Mouse (Mus musculus) hindbrain, embryonic 15.5 days (tissue): Measurements from ENCODE around the gene Mcrs1. TPM values are rescaled to one million over a fixed set of nuclear protein-coding genes. Genes with fewer than 3 reads are reported as not detected.

ENCODE experiments used
- ATAC-seq: fragments of 200-750 bp; cut with Nextera tagmentation; 2 replicates; pipeline ENCODE4 v1.8.0; 2017; ENCODE audit warnings: low read depth, moderate number of reproducible peaks, moderate TSS enrichment; ENCODE audit not compliant: low FRiP score
- H3K27ac ChIP-seq: fragments of 300-500 bp; sonication (generic); replicated peaks from 2 replicates; pipeline ENCODE4 v1.5.1; 2015; ENCODE audit warnings: mild to moderate bottlenecking, inconsistent platforms
- H3K27me3 ChIP-seq: fragments of 300-500 bp; sonication (generic); 2 replicates; pipeline ENCODE4 v1.6.1; 2015; ENCODE audit warnings: control low read depth, inconsistent platforms
- H3K36me3 ChIP-seq: fragments of 300-500 bp; sonication (generic); 2 replicates; pipeline ENCODE4 v1.6.1; 2015; ENCODE audit warnings: control low read depth, inconsistent platforms
- H3K4me1 ChIP-seq: fragments of 300-500 bp; sonication (generic); replicated peaks from 2 replicates; pipeline ENCODE4 v1.6.1; 2015; ENCODE audit warnings: control low read depth, inconsistent platforms
- H3K4me2 ChIP-seq: fragments of 300-500 bp; sonication (generic); 2 replicates; pipeline ENCODE4 v1.6.1; 2015; ENCODE audit warnings: moderate library complexity, mild to moderate bottlenecking, inconsistent platforms
- H3K4me3 ChIP-seq: fragments of 300-500 bp; sonication (generic); 2 replicates; pipeline ENCODE4 v1.5.1; 2015; ENCODE audit warnings: mild to moderate bottlenecking, inconsistent platforms
- H3K9ac ChIP-seq: fragments of 300-500 bp; sonication (generic); 2 replicates; pipeline ENCODE4 v1.6.1; 2015; ENCODE audit warnings: inconsistent platforms
- H3K9me3 ChIP-seq: fragments of 300-500 bp; sonication (generic); 2 replicates; pipeline ENCODE4 v1.6.1; 2016; ENCODE audit warnings: control low read depth, inconsistent platforms
- WGBS: fragments of 180-500 bp; shearing (Covaris S2); methylation state at CpG from one replicate; pipeline ENCODE4 v1.1.7; 2015; 5-methylcytosine and 5-hydroxymethylcytosine counted together
- polyA plus RNA-seq: library from polyadenylated mRNA; unstranded; fragments of >200 nt; fragmentation: Nextera tagmentation; extraction: Ambion mirVana; gene quantifications from 2 replicates; pipeline ENCODE4 v1.2.1, GENCODE M21; 2015

Mcrs1 gene
- polyA plus RNA-seq = 203 and 209 TPM in 2 replicates

DNA sequence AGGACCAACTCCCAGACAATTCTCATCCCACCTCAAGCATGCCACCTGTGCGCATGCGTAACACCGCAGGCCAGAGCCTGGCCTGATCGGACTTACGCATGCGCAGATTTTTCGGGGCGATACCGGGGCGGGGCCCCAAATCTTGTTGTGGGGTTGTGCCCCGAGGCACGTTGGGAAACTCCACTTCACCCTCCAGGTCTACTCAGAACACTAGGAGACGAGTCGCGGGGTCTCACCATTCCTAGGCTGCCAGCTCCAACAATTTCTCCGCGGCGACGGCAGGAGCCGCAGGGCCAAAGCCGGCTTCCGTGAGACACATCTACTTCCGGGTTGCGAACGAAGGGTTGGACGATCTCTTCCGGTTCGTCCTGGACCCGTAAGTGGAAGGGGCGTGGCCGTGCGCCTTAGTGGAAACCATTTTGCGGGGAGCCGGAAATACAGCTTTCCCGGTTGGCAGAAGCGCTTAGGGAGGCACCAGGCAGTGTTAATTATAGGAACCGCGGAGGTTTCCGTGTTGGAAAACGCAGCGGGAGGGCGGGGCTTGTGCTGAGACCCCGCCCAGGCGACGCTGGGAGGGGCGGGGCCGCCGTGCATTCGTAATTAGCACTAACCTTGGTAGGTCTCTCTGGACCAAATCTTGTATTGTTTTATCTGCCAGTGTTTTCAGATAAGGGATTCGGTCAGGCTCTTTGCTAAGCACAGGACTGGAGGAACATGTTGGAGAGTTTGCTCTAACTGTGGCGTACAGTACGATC lies at the start of gene Mcrs1:
Gene Mcrs1, minus strand, starts transcription at position 336 of the 755 bp plus-strand sequence.
- Histone ChIP-seq H3K9ac (peak within 1 kb of the TSS; percentile 59), H3K27ac (peak within 1 kb of the TSS; percentile 93), H3K9me3 (no peaks in the 10 kb centered on the region), H3K4me3 (peak within 1 kb of the TSS; percentile 53), H3K27me3 (no peaks in the 10 kb centered on the region), H3K4me2 (peak within 1 kb of the TSS; percentile 91), H3K4me1 (peaks cover 20% of the 10 kb centered on the region), H3K36me3 (peaks cover 16% of the 10 kb centered on the region)
- WGBS = under 1% methylated on average over 52 of the region's 52 CpGs
- peak; percentile 94 for ATAC-seq

DNA sequence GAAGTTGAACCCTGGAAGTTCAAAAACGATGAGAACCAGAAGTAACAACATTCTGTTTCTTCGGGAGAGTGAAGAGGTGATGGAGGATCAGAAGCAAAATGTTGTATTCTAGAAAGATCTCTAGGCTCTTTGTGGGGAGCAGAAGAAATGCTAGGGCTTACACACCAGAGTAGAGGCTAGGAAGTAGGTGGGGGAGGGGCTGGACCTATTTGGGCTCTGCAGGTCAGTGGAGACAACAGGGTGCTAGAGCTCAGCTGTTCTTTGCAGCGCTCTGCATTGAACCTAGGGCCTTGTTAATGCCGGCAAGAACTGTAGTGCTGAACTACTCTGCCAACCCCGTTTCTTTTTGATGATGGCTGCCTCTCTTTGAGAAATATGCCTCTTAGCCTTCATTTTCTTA lies 44.5 kb upstream of the Mcrs1 start:
- no peaks in the 10 kb centered on the region for H3K27me3 ChIP-seq
- no peaks in the 10 kb centered on the region for H3K9me3 ChIP-seq
- ATAC-seq = no peak
- peak overlapping the region; percentile 62 for H3K4me2 ChIP-seq
- peak overlapping the region; percentile 67 for H3K9ac ChIP-seq
- H3K36me3 ChIP-seq = no peaks in the 10 kb centered on the region
- peak overlapping the region; percentile 75 for H3K4me3 ChIP-seq
- peak overlapping the region; percentile 94; the same call in 1 of the 2 replicates for H3K27ac ChIP-seq
- peaks cover 33% of the 10 kb centered on the region for H3K4me1 ChIP-seq
- 42% methylated on average over 5 of the region's 5 CpGs for WGBS

DNA sequence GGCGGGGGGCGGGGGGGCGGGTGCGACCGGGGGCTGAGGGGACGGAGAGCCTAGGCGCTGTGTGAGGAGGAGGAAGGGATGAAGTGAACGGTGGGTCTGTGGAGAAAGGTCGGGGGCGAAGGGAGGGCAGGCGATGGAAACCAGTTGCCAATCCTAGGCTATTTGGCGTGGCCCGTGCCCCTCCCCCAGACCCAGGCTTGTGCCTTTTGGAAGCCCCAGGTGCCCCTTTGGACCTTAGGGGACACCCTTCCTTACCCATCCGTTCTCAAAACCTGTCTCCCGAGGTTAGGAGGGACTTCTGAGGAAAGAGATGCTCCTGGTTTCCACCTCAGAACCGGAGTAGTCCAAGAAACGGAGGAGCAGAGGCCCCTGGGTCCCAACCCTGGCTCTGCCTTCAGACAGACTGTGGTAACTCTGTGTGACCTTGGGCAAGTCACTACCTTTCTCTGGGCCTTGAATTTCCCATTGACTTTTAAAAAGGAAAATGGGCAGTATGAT lies 43.8 kb upstream of the Mcrs1 start, which contains the start of gene Fam186b:
Gene Fam186b, minus strand, starts transcription at position 405 of the 498 bp plus-strand sequence.
- H3K4me1 ChIP-seq = peaks cover 33% of the 10 kb centered on the region
- peak within 1 kb of the TSS; percentile 62 for H3K4me2 ChIP-seq
- peak within 1 kb of the TSS; percentile 94 for H3K27ac ChIP-seq
- H3K27me3 ChIP-seq = no peaks in the 10 kb centered on the region
- H3K36me3 ChIP-seq = no peaks in the 10 kb centered on the region
- H3K9me3 ChIP-seq = no peaks in the 10 kb centered on the region
- H3K9ac ChIP-seq = peak within 1 kb of the TSS; percentile 67
- WGBS = 1% methylated on average over 11 of the region's 17 CpGs
- H3K4me3 ChIP-seq = peak within 1 kb of the TSS; percentile 75
- peak; percentile 12 for ATAC-seq

DNA sequence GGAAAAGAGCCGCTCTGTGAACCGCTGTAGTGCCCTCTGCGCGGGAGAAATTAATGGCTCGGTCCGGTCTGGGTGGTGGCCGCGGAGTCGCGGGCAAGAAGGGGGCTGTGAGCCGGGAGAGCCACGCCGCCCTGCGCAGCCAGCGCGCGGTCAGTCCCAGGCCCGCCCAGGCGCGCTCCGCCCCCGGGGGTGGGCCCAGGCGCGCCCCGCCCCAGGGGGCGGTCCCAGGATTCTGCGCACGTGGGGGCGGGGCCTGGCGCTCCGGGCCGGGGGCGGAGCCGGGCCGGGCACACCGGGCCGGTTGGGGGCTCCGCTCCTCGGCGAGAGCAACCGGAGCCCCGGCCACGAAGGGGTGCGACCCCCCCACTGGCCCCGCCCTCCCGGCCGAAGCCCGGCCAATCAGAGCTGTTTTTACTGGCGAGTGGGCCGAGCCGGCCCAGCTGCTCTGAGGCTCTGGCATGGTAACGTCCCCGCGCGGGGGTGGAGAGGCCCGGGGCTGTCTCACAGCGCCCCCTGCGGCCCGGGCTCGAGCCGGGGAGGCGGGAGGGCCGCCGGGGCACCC lies 43.1 kb upstream of the Mcrs1 start, which contains the start of gene Prpf40b:
Gene Prpf40b, plus strand, starts transcription at position 275 of the 562 bp plus-strand sequence.
- H3K27ac ChIP-seq = peak within 1 kb of the TSS; percentile 94
- under 1% methylated on average over 50 of the region's 64 CpGs for WGBS
- H3K9me3 ChIP-seq = no peaks in the 10 kb centered on the region
- H3K4me1 ChIP-seq = peaks cover 33% of the 10 kb centered on the region
- H3K9ac ChIP-seq = peak within 1 kb of the TSS; percentile 67
- H3K36me3 ChIP-seq = no peaks in the 10 kb centered on the region
- no peaks in the 10 kb centered on the region for H3K27me3 ChIP-seq
- H3K4me2 ChIP-seq = peak within 1 kb of the TSS; percentile 62
- ATAC-seq = peak; percentile 98
- peak within 1 kb of the TSS; percentile 75 for H3K4me3 ChIP-seq

DNA sequence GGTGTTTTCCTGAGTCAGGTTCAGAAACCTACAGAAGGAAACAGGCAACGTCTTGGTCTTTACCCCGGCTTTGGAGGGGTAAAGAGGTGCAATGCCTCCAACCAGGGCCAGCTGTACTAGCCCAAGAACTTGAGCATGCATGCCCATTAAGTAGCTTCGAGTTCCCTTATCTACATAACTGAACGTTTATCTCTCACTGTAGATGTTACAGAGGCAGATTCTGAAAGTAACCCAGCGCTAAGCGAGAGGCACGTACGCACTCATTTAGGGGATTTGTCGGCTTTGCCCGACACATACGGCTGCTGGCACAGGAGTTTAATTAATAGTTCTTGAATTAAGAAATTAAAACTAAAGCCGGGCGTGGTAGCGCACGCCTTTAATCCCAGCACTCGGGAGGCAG lies 42.5 kb upstream of the Mcrs1 start:
- 25% methylated on average over 16 of the region's 16 CpGs for WGBS
- no peaks in the 10 kb centered on the region for H3K27me3 ChIP-seq
- ATAC-seq = no peak

DNA sequence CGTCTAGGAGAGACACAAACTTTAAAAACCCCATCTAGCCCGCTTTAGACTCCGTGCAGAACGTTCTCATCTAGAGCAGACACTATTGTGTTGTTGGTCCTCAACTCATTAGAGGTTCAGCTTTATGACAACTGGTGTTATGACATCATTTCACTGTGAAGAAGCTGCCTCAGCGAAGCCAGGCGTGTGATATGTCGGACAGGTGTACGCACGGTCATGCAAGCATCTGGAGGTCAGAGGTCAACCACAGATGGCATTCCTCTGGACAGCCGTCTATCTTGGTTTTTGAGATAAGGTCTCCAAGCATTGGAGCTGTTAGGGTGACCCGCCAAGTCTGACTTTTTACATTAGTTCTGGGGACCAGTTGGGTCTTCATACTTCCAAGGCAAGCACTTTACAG lies 38.8 kb upstream of the Mcrs1 start:
- H3K4me1 ChIP-seq = peaks cover 8% of the 10 kb centered on the region
- H3K27me3 ChIP-seq = no peaks in the 10 kb centered on the region
- no peak overlapping the region for H3K4me3 ChIP-seq
- no peak overlapping the region for H3K27ac ChIP-seq
- 93% methylated on average over 11 of the region's 11 CpGs for WGBS
- H3K36me3 ChIP-seq = no peaks in the 10 kb centered on the region
- H3K9me3 ChIP-seq = no peaks in the 10 kb centered on the region
- ATAC-seq = no peak
- H3K4me2 ChIP-seq = no peak overlapping the region
- H3K9ac ChIP-seq = no peak overlapping the region

More for the DNA sequence above, 42.5 kb upstream of the Mcrs1 start:
- peak overlapping the region; percentile 94; the same call in 1 of the 2 replicates for H3K27ac ChIP-seq
- no peaks in the 10 kb centered on the region for H3K9me3 ChIP-seq
- H3K4me3 ChIP-seq = peak overlapping the region; percentile 75
- H3K9ac ChIP-seq = peak overlapping the region; percentile 67
- H3K4me2 ChIP-seq = peak overlapping the region; percentile 62
- peaks cover 33% of the 10 kb centered on the region for H3K4me1 ChIP-seq
- no peaks in the 10 kb centered on the region for H3K36me3 ChIP-seq

DNA sequence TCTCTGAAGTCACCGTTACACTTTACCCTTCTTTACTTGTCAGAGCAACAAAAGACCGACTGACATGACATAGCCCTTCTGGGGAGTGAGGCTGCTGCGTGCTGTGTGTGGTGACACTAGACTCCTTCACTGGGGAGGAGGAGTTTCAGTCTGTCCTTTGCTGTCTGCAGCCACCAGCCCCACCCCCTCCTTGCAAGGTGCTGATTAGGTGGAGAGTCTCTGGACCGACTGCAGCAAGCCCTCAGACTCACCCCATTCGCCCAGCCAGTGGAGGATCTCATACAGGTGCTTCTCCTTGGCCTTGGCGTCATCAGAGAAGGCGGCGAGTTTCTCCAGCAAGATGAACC lies 33.4 kb upstream of the Mcrs1 start:
- 52% methylated on average over 8 of the region's 8 CpGs for WGBS
- ATAC-seq = no peak
- Histone ChIP-seq H3K4me3 (no peak overlapping the region), H3K27me3 (no peaks in the 10 kb centered on the region), H3K36me3 (no peaks in the 10 kb centered on the region), H3K27ac (no peak overlapping the region), H3K9me3 (no peaks in the 10 kb centered on the region), H3K4me1 (no peaks in the 10 kb centered on the region), H3K4me2 (no peak overlapping the region), H3K9ac (no peak overlapping the region)

DNA sequence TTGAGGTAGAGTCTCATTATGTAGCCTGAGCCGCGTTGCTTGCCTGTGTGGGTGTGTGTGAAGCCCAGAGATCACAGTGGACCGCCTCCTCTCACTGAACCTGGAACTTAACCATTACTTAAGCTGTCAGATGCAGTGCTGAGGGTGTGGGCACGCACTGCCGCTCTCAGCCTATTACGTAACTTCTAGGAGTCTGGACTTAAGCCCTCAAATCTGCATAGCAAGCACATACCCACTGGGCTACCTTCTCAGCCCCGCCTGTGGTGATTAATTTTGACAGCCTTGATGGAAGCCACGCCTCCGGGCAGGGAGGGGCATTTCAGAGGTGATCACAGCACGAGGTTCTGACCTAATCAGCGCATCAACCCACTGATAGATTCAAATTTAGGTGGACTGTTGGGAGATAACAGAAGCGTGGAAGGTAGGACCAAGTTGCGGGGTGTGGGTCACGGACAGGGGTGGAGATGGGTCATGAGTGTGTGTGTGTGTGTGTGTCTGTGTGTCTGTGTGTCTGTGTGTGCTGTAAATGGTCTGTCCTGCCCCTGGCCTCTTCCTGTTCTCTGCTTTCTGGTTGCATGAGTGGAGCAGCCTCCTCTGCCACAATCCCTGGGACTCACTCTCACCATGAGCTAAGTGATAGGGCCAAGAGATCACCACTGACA lies 32.9 kb upstream of the Mcrs1 start:
- no peak overlapping the region for H3K9ac ChIP-seq
- no peaks in the 10 kb centered on the region for H3K4me1 ChIP-seq
- H3K4me2 ChIP-seq = no peak overlapping the region
- no peak overlapping the region for H3K4me3 ChIP-seq
- no peaks in the 10 kb centered on the region for H3K27me3 ChIP-seq
- ATAC-seq = no peak; the same call in 1 of the 2 replicates
- H3K36me3 ChIP-seq = no peaks in the 10 kb centered on the region
- 46% methylated on average over 14 of the region's 14 CpGs for WGBS
- no peaks in the 10 kb centered on the region for H3K9me3 ChIP-seq
- H3K27ac ChIP-seq = no peak overlapping the region

DNA sequence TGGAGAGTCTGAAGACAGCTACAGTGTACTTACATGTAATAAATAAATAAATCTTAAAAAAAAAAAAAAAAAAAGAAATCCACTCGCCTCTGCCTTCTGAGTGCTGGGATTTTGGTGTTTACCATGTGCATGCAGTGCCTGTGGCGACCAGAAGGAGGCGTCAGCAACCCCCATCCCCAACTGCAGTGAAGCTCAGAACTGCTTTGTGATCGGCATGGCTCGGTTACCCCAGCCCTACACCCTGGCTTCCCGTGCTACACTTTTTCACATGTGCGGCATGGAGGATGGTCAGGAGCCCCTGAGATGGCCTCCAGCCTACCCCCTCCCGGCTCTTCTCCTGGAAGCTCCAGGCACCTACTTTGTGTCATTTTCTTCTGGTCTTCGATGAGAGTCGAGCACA lies 31.7 kb upstream of the Mcrs1 start:
- Histone ChIP-seq H3K4me1 (no peaks in the 10 kb centered on the region), H3K9ac (no peak overlapping the region), H3K36me3 (no peaks in the 10 kb centered on the region), H3K27me3 (no peaks in the 10 kb centered on the region), H3K9me3 (no peaks in the 10 kb centered on the region), H3K4me3 (no peak overlapping the region), H3K27ac (no peak overlapping the region), H3K4me2 (no peak overlapping the region)
- no peak for ATAC-seq
- WGBS = 62% methylated on average over 10 of the region's 10 CpGs

DNA sequence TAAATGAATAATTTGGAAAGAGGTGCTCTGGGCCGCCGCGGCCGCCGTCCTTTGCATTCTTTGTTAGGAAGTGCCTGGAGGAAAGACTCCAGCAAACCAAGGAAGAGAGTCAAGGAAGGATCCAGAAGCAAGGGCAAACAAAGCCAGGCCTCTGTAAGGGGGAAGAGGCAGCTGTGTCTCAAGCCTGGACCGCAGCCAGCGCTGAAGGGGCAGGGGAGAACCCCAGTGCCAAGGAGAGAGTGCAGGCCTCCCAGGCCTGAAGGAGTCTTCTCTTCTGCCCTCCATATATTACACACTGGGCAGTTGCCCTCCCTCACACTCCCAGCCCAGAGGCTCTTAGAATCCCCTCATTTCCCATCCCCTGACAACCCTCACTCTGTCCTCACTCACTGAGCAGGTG lies 26.5 kb upstream of the Mcrs1 start:
- no peak for ATAC-seq
- 0 out of 2 replicates have a peak, but pooled peaks cover 3% of the 10 kb centered on the region for H3K4me1 ChIP-seq
- H3K9me3 ChIP-seq = no peaks in the 10 kb centered on the region
- no peak overlapping the region for H3K4me2 ChIP-seq
- no peaks in the 10 kb centered on the region for H3K27me3 ChIP-seq
- H3K27ac ChIP-seq = no peak overlapping the region
- H3K4me3 ChIP-seq = no peak overlapping the region
- H3K9ac ChIP-seq = no peak overlapping the region
- 73% methylated on average over 7 of the region's 7 CpGs for WGBS
- H3K36me3 ChIP-seq = no peaks in the 10 kb centered on the region

DNA sequence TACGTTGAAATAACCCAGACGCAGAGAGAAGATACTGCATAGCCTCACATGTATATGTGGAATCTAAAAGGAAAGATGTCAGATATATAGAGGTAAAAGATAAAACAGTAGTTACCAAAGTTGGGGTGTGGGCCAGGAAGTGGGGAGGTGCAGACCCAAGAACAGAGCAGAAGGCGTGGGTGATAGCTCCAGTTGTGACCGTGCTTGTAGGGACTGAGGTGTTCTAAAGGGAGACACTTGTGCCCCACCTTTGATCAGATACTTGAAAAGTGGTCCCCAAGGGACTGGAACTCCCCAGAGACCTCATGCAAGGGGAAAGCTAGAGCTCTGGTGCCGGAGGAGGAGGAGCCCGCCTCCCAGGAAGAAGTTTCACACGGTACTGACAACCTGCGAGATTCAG lies 24.3 kb upstream of the Mcrs1 start:
- 89% methylated on average over 8 of the region's 8 CpGs for WGBS
- 0 out of 2 replicates have a peak, but pooled peaks cover 3% of the 10 kb centered on the region for H3K4me1 ChIP-seq
- no peaks in the 10 kb centered on the region for H3K36me3 ChIP-seq
- no peak overlapping the region for H3K27ac ChIP-seq
- H3K9ac ChIP-seq = no peak overlapping the region
- H3K27me3 ChIP-seq = no peaks in the 10 kb centered on the region
- H3K4me3 ChIP-seq = no peak overlapping the region
- ATAC-seq = no peak
- H3K4me2 ChIP-seq = no peak overlapping the region
- no peaks in the 10 kb centered on the region for H3K9me3 ChIP-seq

DNA sequence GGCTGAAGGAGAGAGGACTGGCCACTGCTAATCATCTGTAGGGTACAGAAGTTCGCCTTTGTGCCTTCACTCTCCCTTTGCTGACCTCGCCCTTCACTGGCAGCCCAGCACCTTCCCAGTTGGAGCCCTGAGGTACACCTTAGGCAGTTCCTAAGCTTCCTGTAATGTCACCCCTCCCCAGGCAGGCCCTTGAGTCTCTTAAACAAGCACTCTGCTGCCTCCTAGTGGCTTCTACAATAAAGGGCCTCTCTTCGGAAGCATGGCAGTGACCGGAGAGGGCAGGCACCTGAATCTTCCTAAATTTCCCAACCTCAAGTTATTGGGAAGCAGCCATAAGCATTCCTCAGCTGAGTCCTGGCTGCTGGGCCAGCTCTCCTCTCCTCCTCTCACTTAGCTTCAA lies 13.9 kb upstream of the Mcrs1 start:
- Histone ChIP-seq H3K4me1 (0 out of 2 replicates have a peak, but pooled peaks cover 2% of the 10 kb centered on the region), H3K4me2 (no peak overlapping the region), H3K36me3 (no peaks in the 10 kb centered on the region), H3K27ac (no peak overlapping the region), H3K9me3 (no peaks in the 10 kb centered on the region), H3K4me3 (no peak overlapping the region), H3K27me3 (no peaks in the 10 kb centered on the region), H3K9ac (no peak overlapping the region)
- peak; percentile 23; the same call in 1 of the 2 replicates for ATAC-seq
- WGBS = 27% methylated on average over 4 of the region's 4 CpGs
